Mouse (Mus musculus): ENCODE measurements at regions not wholly inside any gene's neighbourhood (a gene's known extent, or its start where the extent isn't known, plus 50 kb on each side); places are given as distances from the start of the nearest gene placed in this dataset.

GRCm38 (mm10) chr7:111242646-111243045, 159.8 kb upstream of the Eif4g2 start:
- no peak for DNase-seq (ENCODE audit: low spot score in 2 of 2)

GRCm38 (mm10) chr7:111241538-111241937, 158.7 kb upstream of the Eif4g2 start:
- no peak for DNase-seq (ENCODE audit: low spot score in 2 of 2)

- peak; percentile 46 to 68 for DNase-seq (ENCODE audit: low spot score in 2 of 2)
Measured at GRCm38 (mm10) chr7:111240234-111240826, 157.5 kb upstream of the Eif4g2 start.

- DNase-seq (ENCODE audit: low spot score in 2 of 2): peak; percentile 36 to 57
Measured at GRCm38 (mm10) chr7:111237819-111238218, 155.0 kb upstream of the Eif4g2 start.

- DNase-seq (ENCODE audit: low spot score in 2 of 2): no peak
Measured at GRCm38 (mm10) chr7:111230630-111231029, 147.8 kb upstream of the Eif4g2 start.

- DNase-seq (ENCODE audit: low spot score in 2 of 2): no peak
Measured at GRCm38 (mm10) chr7:111227082-111227481, 144.3 kb upstream of the Eif4g2 start.

GRCm38 (mm10) chr7:111226026-111226656, 143.3 kb upstream of the Eif4g2 start:
- DNase-seq (ENCODE audit: low spot score in 2 of 2): no peak

- DNase-seq (ENCODE audit: low spot score in 2 of 2): no peak
Measured at GRCm38 (mm10) chr7:111215586-111215985, 132.8 kb upstream of the Eif4g2 start.

GRCm38 (mm10) chr7:111214226-111214906, 131.5 kb upstream of the Eif4g2 start:
- no peak for DNase-seq (ENCODE audit: low spot score in 2 of 2)

- DNase-seq (ENCODE audit: low spot score in 2 of 2): no peak
Measured at GRCm38 (mm10) chr7:111212188-111212587, 129.4 kb upstream of the Eif4g2 start.

GRCm38 (mm10) chr7:111211641-111212040, 128.8 kb upstream of the Eif4g2 start:
- no peak for DNase-seq (ENCODE audit: low spot score in 2 of 2)

- no peak for DNase-seq (ENCODE audit: low spot score in 2 of 2)
Measured at GRCm38 (mm10) chr7:111210282-111210681, 127.5 kb upstream of the Eif4g2 start.

- no peak for DNase-seq (ENCODE audit: low spot score in 2 of 2)
Measured at GRCm38 (mm10) chr7:111205876-111206275, 123.0 kb upstream of the Eif4g2 start.

- no peak for DNase-seq (ENCODE audit: low spot score in 2 of 2)
Measured at GRCm38 (mm10) chr7:111198608-111199355, 116.0 kb upstream of the Eif4g2 start.

- DNase-seq (ENCODE audit: low spot score in 2 of 2): peak in 1 of 2 experiments; percentile 27
Measured at GRCm38 (mm10) chr7:111191674-111192073, 108.8 kb upstream of the Eif4g2 start.

- no peak for DNase-seq (ENCODE audit: low spot score in 2 of 2)
Measured at GRCm38 (mm10) chr7:111191216-111191615, 108.4 kb upstream of the Eif4g2 start.

- DNase-seq (ENCODE audit: low spot score in 2 of 2): no peak
Measured at GRCm38 (mm10) chr7:111189731-111190130, 106.9 kb upstream of the Eif4g2 start.

- DNase-seq (ENCODE audit: low spot score in 2 of 2): no peak
Measured at GRCm38 (mm10) chr7:111185954-111186353, 103.1 kb upstream of the Eif4g2 start.

- DNase-seq (ENCODE audit: low spot score in 2 of 2): no peak
Measured at GRCm38 (mm10) chr7:111183512-111183911, 100.7 kb upstream of the Eif4g2 start.

GRCm38 (mm10) chr7:111182319-111182718, 99.5 kb upstream of the Eif4g2 start:
- DNase-seq (ENCODE audit: low spot score in 2 of 2): peak in 1 of 2 experiments; percentile 44

GRCm38 (mm10) chr7:111179401-111180271, 96.8 kb upstream of the Eif4g2 start:
- peak; percentile 67 to 73 for DNase-seq (ENCODE audit: low spot score in 2 of 2)

Measured in heart, adult 9 months (tissue).